In the genomic region with DNA sequence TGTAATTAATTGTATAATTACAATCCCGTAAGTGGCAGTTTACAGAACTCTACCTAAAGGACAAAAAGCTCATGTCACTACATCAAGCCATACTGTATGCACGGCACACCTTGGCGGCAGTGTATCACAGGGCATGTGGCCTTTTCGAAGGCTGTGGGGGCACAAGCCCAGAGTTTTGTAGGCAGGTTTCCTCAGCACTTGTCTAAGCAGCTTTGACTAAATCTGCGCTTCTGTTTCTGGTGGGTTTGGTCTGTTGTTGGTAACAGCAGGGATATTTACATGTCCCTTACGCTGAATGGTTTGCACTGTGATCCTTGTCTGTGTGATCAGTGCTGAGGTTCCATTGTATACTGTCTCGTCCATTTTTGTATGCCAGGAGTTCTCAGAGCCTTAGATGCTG, we compare ENCODE assay signal across 23 mouse cellular contexts. TPM values are rescaled to one million over a fixed set of nuclear protein-coding genes. Genes with fewer than 3 reads are reported as not detected.
DNase-seq lines count a peak whose midpoint lies in the region; ATAC-seq lines count a peak whose summit lies in the region.
"Had no signal": no experiment of that assay in that cellular context is flagged by ENCODE, and none has a peak within 500 bp of the region (broad histone marks: within the 10 kb centered on the region; RNA-seq: fewer than 3 reads in every experiment).

No protein-coding gene starts in this region.

- 90% methylated on average over 7 of the region's 7 CpGs for WGBS in heart, embryonic 10.5 days
- 92% methylated on average over 7 of the region's 7 CpGs for WGBS in limb, embryonic 10.5 days

- H3K9me3 ChIP-seq in heart, embryonic 10.5 days = no peaks in the 10 kb centered on the region
- no peaks in the 10 kb centered on the region for H3K9me3 ChIP-seq in limb, embryonic 10.5 days (replicated peaks)

- peaks cover 6% of the 10 kb centered on the region; the same call in 1 of the 2 replicates for H3K36me3 ChIP-seq in heart, embryonic 10.5 days
- no peaks in the 10 kb centered on the region for H3K36me3 ChIP-seq in limb, embryonic 10.5 days
- H3K36me3 ChIP-seq: G1E had no signal

- no peak overlapping the region for H3K4me3 ChIP-seq in heart, embryonic 10.5 days
- H3K4me3 ChIP-seq in limb, embryonic 10.5 days = no peak overlapping the region

- DNase-seq in heart, adult 11 months = peak; percentile 73
- DNase-seq in heart, adult 8-10 months (ENCODE audit: low spot score) = no peak
- peak; percentile 54 for DNase-seq in heart, embryonic 10.5 days (ENCODE audit: low spot score)
- DNase-seq in heart, postnatal 25 days (ENCODE audit: low spot score) = no peak
- peak; percentile 38 for DNase-seq in R1 (ENCODE audit: low read depth, low spot score)
- peak; percentile 15 for DNase-seq in limb, embryonic 10.5 days (ENCODE audit: low spot score)
- no peak for DNase-seq in spleen, postnatal 36 days (ENCODE audit: low spot score in 2 of 2)
- DNase-seq: adrenal gland, adult 2 months; adrenal gland, adult 8-10 months; adrenal gland, postnatal 10 days; adrenal gland, postnatal 14 days; adrenal gland, postnatal 25 days; adrenal gland, postnatal 36 days; B cell, adult 2 months; cerebellum, adult 11 months; cerebellum, adult 11-12 months; cerebellum, adult 18-20 months had no signal

- H3K27me3 ChIP-seq in heart, embryonic 10.5 days (ENCODE audit: insufficient read depth, poor library complexity, severe bottlenecking) = no peaks in the 10 kb centered on the region
- no peaks in the 10 kb centered on the region for H3K27me3 ChIP-seq in limb, embryonic 10.5 days (ENCODE audit: low read depth, poor library complexity, severe bottlenecking)
- H3K27me3 ChIP-seq: CH12.LX, Patski had no signal

- intact Hi-C loops in heart, postnatal 25 days (cut with DNase I) = no loop called here

- no peak overlapping the region for H3K27ac ChIP-seq in heart, embryonic 10.5 days
- no peak overlapping the region for H3K27ac ChIP-seq in limb, embryonic 10.5 days

- H3K4me1 ChIP-seq in heart, embryonic 10.5 days = peaks cover 66% of the 10 kb centered on the region
- peaks cover 19% of the 10 kb centered on the region for H3K4me1 ChIP-seq in limb, embryonic 10.5 days

- ATAC-seq in megakaryocyte, adult 5-6 weeks (ENCODE audit: poor library complexity, severe bottlenecking) = no peak
- ATAC-seq: activated CD4-positive, CD25-positive, alpha-beta regulatory T cell, adult 4 months; CD4-positive, CD25-positive, alpha-beta regulatory T cell, adult 4 months; Patski had no signal

RNA-seq across cellular contexts. Expression of a gene that starts 57.5 kb away (rescaled TPM):
- under 1 TPM in 3 of 4 experiments, not detected in 1; 0.25 to 0.43 (median 0.35) TPM for total RNA-seq in heart, adult 8-10 months (2022)
- 18.5 and 30.7 TPM in 2 replicates for polyA plus RNA-seq in heart, embryonic 10.5 days (2016; fragmentation: Nextera tagmentation; extraction: Ambion mirVana)
- total RNA-seq in heart, postnatal 25 days (2021) = under 1 TPM; 0.23 to 0.36 TPM
- polyA plus RNA-seq in limb, embryonic 10.5 days (2016; fragmentation: Nextera tagmentation; extraction: Ambion mirVana) = 54.8 and 65.0 TPM in 2 replicates
- 17.7 and 22.1 TPM in 2 replicates for total RNA-seq in megakaryocyte, adult 5-6 weeks (2015)
- total RNA-seq in megakaryocyte, adult 5-6 weeks (2017) = 41.9 and 50.9 TPM in 2 replicates

Comparison
In these comparisons a context has a peak if more than half of its experiments do, and no peak if none do; other contexts are left out.
1. DNase-seq: peak in heart, adult 11 months (single experiment), heart, embryonic 10.5 days (single experiment), R1 (single experiment) and limb, embryonic 10.5 days (single experiment); none in heart, adult 8-10 months (single experiment), heart, postnatal 25 days (single experiment) and spleen, postnatal 36 days (0 of 2).
2. RNA of a gene that starts 57.5 kb away (total RNA-seq): 17.7 to 50.9 TPM in megakaryocyte, adult 5-6 weeks; 0.23 to 0.36 TPM in heart, postnatal 25 days and 0.25 to 0.43 TPM in heart, adult 8-10 months; every median in the first group is over 10 times any median in the second.